Mouse (Mus musculus) lung, postnatal 25 days (tissue): Measurements from ENCODE around the gene Rplp2.
A peak's percentile ranks its signal among the peaks of the same experiment; 100 is the strongest.

ENCODE experiments used
- DNase-seq: peaks from one replicate; pipeline ENCODE4 v3.0.0; 2022; ENCODE audit warnings: low spot score

Rplp2 gene

DNA sequence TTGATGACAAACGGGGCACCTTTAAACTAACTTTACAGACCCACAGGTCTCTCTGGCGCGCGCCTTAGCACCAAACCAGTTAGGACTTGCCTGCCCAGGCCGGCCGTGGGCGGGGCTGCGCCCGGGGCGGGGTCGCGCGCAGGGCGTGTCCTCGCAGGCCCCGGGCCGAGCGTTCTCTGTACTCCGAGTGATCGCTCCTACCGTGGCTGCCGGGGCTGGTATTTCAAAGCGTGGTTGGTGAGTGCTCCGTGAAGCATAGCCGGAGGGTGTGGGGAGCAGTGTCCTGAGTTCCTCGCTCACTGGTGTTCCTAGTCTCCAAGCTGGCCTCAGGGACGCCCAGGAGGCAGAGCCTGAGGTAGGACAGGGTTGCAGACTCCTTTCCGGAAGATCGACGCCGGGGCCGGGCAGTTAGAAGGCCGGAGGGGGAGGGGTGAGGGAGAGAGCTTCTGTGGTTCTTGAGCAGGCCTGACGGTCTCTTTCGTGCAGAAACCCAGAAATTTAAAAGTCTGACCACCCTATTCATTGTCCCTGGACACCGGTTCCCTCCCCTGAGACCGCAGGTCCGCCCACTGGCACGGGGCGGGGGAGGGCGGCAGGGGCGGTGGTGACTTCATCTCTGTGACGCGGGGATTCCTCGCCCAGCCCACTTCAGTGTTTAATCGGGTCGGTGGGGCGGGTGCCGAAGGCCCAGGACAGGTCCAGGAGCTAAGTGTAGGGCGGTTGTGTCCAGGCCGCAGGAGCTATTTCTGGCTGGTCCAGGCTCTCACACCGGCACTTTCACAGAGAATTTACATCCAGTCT, 20.3 kb downstream of the Rplp2 start, which contains the start of gene Cd151:
Cd151 (plus strand) TSS at position 163 of the 801 bp plus-strand sequence.
- peak; percentile 91 for DNase-seq

DNA sequence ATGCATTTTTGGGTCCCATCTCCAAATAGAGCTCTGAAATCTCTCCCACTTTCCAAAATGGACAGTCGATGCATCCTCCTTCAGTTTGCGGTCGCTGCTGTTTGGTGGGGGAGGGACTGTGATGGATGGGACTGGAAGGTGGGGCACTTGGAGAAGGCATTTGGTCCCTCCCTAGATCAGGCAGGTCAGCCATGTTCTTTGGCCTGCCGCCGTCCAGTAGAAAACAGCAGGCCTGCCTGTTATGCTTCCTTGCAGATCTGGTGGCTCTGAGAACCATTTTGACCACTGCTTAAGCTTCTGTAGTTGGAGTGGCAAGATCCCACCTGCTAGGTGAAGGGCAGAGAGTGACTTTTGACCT, 21.0 kb downstream of the Rplp2 start:
- DNase-seq: no peak

- DNase-seq: peak; percentile 87
Observed at GRCm38 (mm10) chr7:141468522-141469211, 21.5 kb downstream of the Rplp2 start.

DNA sequence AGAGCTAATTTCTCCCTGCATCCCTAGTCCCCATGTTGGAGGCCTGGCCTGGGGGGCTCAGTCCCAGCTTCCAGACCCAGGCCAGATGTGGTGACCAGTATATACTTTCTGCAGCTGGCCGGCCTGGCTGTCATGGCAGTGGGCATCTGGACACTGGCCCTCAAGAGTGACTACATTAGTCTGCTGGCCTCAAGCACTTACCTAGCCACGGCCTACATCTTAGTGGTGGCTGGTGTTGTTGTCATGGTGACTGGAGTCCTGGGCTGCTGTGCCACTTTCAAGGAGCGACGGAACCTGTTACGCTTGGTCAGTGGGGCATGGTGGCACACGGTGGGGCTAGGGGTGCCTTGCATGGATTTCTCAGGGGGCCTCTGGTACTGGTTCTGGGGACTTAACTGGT, 22.2 kb downstream of the Rplp2 start:
- DNase-seq: no peak

- DNase-seq: no peak
Observed at GRCm38 (mm10) chr7:141469901-141470636, 22.9 kb downstream of the Rplp2 start.

GRCm38 (mm10) chr7:141470637-141470944, 23.4 kb downstream of the Rplp2 start:
- no peak for DNase-seq

- no peak for DNase-seq
Observed at GRCm38 (mm10) chr7:141471236-141471635, 24.1 kb downstream of the Rplp2 start.

DNA sequence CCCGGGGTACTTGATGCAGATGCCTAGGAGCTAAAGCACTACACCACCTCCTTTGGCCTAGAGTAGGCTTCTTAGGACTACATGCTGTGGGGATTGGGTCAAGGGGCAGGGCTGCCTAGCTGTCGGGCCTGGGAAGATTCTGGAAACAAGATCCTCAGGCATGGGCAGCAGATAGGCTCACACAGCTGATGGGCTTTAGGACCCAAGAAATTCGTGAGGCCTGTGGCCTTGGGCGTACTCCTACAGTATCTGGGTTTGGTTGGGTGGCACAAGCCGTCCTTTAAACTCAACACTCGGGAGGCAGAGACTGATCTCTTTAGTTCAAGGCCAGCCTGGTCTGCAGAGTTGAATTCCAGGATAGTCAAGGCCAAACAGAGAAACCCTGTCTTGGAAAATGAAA, 25.1 kb downstream of the Rplp2 start:
- no peak for DNase-seq

DNA sequence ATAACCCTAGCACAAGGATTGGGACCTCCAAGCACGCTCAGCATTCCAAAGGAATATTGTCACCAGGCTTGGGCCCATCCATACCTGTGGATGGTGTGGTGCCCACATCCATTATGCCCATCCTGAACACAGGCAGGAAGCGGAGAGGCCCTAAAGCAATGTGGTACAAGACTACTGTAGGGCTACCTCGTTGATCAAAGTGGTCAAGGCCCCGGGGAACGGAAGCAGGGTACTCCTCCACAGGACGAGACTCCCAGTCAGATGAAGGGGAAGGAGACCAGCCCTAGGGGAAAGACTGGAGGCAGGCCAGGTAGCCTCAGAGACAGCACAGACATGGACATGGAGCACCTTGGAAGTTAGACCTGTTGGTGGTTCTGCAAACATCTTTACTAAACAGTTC, 25.6 kb downstream of the Rplp2 start:
- no peak for DNase-seq

GRCm38 (mm10) chr7:141474160-141474559, 27.0 kb downstream of the Rplp2 start:
- DNase-seq: no peak

- peak; percentile 86 for DNase-seq
Observed at GRCm38 (mm10) chr7:141475011-141475804, 28.0 kb downstream of the Rplp2 start, which contains the start of the genes Polr2l and Tspan4. Gene Polr2l (minus strand): TSS chr7:141475132. Gene Tspan4 (plus strand): TSS chr7:141475240.

DNA sequence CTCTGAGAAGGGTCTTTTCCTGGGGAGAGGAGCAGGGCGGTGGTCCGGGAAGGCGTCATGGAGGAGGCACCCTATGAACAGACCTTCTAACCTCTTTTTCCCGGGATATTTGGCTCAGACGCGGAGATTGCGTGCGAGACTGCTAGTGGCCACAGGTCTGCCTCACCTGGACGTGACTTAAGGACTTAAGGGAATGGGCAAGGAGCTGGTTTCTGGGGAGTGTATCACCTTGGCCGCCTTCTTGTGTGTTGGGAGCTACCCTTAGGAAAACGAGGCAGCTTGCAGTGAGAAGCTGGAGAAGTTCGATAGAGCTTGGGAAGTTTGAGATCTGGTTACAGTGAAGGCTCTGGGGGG, 28.6 kb downstream of the Rplp2 start:
- DNase-seq: no peak

GRCm38 (mm10) chr7:141476226-141476980, 29.2 kb downstream of the Rplp2 start:
- peak; percentile 93 for DNase-seq

GRCm38 (mm10) chr7:141476981-141477370, 29.8 kb downstream of the Rplp2 start:
- no peak for DNase-seq

DNA sequence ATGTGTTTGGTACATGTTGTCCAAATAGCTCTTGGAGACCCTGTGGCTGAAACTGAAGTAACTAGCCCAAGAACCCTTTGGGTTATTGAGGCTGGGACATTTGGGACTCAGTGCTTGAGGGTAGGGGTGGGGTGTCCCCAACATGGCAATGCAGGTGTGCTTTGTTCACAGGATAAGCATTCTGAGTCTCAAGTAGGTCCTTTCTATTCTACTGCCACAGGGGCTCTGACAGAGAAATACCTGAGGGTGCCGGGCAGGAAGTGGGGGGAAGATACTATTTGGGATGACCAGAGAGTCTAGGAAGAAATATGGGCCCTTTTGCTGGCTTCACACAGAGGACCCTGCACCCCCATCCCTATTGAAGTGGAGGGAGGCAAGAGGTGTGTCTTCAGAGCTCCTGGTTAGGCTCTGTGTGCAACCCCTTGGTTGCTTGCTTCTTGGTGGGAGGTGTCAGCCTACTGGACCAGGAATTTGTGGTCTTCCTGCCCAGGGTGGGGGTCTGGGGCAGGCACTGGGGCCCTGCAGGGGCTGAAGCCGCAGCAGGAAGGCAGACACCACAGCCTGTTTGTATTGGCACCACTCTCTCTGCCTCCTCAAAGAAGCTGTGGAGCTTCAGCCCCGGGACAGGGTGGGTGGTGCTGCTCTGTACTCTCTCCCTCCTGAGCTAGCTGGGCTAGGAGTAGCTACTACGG, 30.6 kb downstream of the Rplp2 start:
- no peak for DNase-seq

DNA sequence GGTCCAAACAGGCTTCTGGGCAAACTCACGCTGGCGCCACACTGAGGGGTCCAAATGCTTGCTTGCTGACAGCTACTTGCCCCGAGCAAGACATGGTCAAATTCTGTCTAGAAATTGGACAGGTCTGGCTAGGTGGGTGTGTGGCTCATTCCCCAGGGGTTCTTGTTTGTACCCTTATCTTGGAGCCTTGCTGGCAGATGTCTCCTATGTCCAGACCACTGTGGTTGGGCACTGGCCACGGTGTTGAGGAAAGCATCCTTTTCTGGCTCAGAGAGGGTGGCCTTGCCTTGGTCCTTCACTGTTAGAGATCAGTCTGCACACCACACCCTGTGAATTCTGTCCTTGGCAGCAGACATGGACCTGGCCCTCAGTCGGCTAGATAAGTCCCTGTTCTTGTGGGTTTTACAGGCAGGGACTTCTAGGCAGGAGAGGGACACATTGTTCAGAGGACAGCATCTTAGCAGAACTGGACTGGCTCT, 31.1 kb downstream of the Rplp2 start:
- no peak for DNase-seq

DNA sequence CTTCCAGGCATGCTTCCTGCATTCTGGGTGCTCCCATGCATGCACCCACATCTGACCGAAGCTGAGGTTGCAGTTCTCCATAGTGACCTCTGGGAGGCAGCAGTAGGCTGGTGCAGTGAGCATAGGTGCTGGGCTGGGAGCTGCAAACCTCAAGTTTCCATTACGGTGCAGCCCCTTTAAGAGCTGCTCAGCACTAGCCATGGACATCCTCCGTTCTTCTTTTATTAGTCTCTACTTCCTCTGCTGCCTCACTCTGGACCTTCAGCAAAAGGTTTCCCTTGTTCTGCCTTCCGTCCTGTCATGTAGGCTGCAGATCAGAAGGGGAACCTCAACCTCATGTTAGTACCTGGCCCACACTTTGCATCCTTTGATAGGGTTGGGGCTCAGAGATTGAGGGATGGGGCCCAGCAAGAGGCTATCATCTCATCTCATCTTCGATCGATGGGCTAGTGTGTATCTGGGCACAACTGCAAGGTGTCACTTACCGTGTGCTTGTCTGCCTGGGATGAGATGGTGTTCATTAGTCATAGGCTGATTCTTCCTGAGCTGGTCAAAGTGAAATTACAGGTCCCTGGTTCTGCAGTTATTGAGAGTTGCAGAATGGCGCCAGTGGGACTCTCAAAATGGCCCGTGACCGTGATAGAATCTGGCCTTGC, 33.8 kb downstream of the Rplp2 start:
- peak; percentile 84 for DNase-seq

DNA sequence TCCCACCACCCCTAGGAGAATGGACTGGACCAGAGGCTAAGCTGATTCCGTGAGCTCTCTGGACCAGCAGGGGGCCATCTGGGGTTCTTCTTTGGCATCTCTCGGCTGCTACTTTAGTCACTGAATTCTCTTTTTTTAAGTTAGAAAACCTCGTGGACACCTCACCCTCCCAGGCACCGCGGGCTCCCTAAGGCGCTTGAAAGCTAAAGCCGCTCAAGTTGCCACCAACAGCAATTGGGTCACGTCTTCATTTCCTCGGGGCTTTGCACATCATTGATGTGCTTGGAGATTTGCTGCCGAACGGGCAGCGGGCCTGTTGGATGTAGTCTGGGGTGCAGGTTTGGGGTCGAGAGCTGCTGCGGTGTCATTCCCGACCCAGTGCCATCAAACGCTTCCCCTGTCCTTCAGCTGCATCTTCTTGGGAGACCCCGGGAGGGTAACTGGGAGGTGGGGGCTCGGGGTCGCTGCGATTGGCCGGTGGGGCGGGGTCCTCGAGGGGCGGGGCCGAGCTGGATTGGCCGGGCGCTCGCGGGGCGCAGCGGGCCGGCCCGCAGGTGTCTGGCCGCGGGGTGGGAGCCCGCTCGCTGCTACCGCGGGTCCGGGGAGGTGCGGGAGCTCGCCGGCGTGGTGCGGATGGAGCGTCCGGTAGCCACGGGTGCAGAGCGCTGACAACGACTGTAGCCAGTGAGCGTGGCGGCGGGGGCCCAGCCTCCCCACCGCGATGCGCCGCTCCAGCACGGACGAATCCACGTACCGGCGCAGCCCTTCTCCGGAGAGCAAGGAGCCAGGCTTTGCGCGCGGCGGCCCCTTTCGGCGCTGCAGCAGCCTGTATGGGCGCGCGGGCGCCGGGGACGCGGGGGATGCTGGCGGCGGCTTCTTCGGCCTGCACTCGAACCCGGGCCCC, 34.6 kb downstream of the Rplp2 start:
- no peak for DNase-seq

GRCm38 (mm10) chr7:141482531-141483024, 35.4 kb downstream of the Rplp2 start:
- DNase-seq: no peak
